9 mouse cellular contexts compared by ENCODE assay signal in genomic region chr10:68089435-68090196, GRCm38 (mm10).
DNase-seq lines count a peak whose midpoint lies in the region; ATAC-seq lines count a peak whose summit lies in the region.
"Had no signal": no experiment of that assay in that cellular context is flagged by ENCODE, and none has a peak within 500 bp of the region (broad histone marks: within the 10 kb centered on the region; RNA-seq: fewer than 3 reads in every experiment).

No protein-coding gene starts in this region.

- DNase-seq in heart, embryonic 10.5 days (ENCODE audit: low spot score): peak; percentile 2
- DNase-seq in heart, adult 8-10 months (ENCODE audit: low spot score): no peak
- DNase-seq in embryo, embryonic 10.5 days (ENCODE audit: low spot score): peak; percentile 50
- DNase-seq in lung, postnatal 14 days: peak; percentile 64
- DNase-seq in hindbrain, embryonic 10.5 days (ENCODE audit: low spot score): no peak
- no peak for DNase-seq in adrenal gland, adult 18-20 months (ENCODE audit: low spot score in 2 of 2)
- no peak for DNase-seq in frontal cortex, postnatal 14 days (ENCODE audit: low spot score in 2 of 2)
- DNase-seq: liver, embryonic 13.5 days had no signal

- H3K4me3 ChIP-seq in heart, embryonic 10.5 days: no peak overlapping the region
- no peak overlapping the region for H3K4me3 ChIP-seq in hindbrain, embryonic 10.5 days
- H3K4me3 ChIP-seq: liver, embryonic 13.5 days had no signal

- H3K4me1 ChIP-seq in heart, embryonic 10.5 days: peaks cover 10% of the 10 kb centered on the region
- H3K4me1 ChIP-seq in hindbrain, embryonic 10.5 days (replicated peaks): 0 out of 2 replicates have a peak, but pooled peaks cover 3% of the 10 kb centered on the region
- H3K4me1 ChIP-seq: liver, embryonic 13.5 days had no signal

- H3K27ac ChIP-seq in heart, embryonic 10.5 days: no peak overlapping the region
- H3K27ac ChIP-seq in hindbrain, embryonic 10.5 days: no peak overlapping the region
- H3K27ac ChIP-seq: liver, embryonic 13.5 days had no signal

- ATAC-seq in CD4-positive, CD25-positive, alpha-beta regulatory T cell, adult 4 months: peak; percentile 78

- WGBS in heart, embryonic 10.5 days: 67% methylated on average over 15 of the region's 15 CpGs
- 77% methylated on average over 15 of the region's 15 CpGs for WGBS in hindbrain, embryonic 10.5 days

- H3K36me3 ChIP-seq in heart, embryonic 10.5 days: 0 out of 2 replicates have a peak, but pooled peaks cover 3% of the 10 kb centered on the region
- H3K36me3 ChIP-seq in hindbrain, embryonic 10.5 days: peaks cover 10% of the 10 kb centered on the region

- no peaks in the 10 kb centered on the region for H3K27me3 ChIP-seq in heart, embryonic 10.5 days (ENCODE audit: insufficient read depth, poor library complexity, severe bottlenecking)
- no peaks in the 10 kb centered on the region for H3K27me3 ChIP-seq in hindbrain, embryonic 10.5 days (ENCODE audit: insufficient read depth, poor library complexity, severe bottlenecking)
- H3K27me3 ChIP-seq: liver, embryonic 13.5 days had no signal

- no peaks in the 10 kb centered on the region for H3K9me3 ChIP-seq in heart, embryonic 10.5 days
- no peaks in the 10 kb centered on the region for H3K9me3 ChIP-seq in hindbrain, embryonic 10.5 days
- H3K9me3 ChIP-seq: liver, embryonic 13.5 days had no signal

Comparison
In these comparisons a context has a peak if more than half of its experiments do, and no peak if none do; other contexts are left out.
1. DNase-seq: peak in heart, embryonic 10.5 days (single experiment), embryo, embryonic 10.5 days (single experiment) and lung, postnatal 14 days (single experiment); none in heart, adult 8-10 months (single experiment), hindbrain, embryonic 10.5 days (single experiment), adrenal gland, adult 18-20 months (0 of 2) and frontal cortex, postnatal 14 days (0 of 2).